Comparison of ENCODE assay signal across 17 mouse cellular contexts in genomic region chr16:38184657-38185269, GRCm38 (mm10).
DNase-seq lines count a peak whose midpoint lies in the region; ATAC-seq and TF ChIP-seq lines count a peak whose summit lies in the region.
"Had no signal": no experiment of that assay in that cellular context is flagged by ENCODE, and none has a peak within 500 bp of the region (broad histone marks: within the 10 kb centered on the region; RNA-seq: fewer than 3 reads in every experiment).

No protein-coding gene starts in this region.

- H3K27ac ChIP-seq in gastrocnemius, adult 2 months: peak overlapping the region; percentile 41
- no peak overlapping the region for H3K27ac ChIP-seq in midbrain, postnatal 0 days (ENCODE audit: low read depth, low read length)
- H3K27ac ChIP-seq: forebrain, embryonic 15.5 days; hindbrain, embryonic 15.5 days; kidney, postnatal 0 days; midbrain, embryonic 15.5 days; neural tube, embryonic 13.5 days had no signal

- no peak overlapping the region for H3K4me2 ChIP-seq in midbrain, postnatal 0 days (ENCODE audit: low read depth, low read length, poor library complexity, severe bottlenecking)
- H3K4me2 ChIP-seq: forebrain, embryonic 15.5 days; hindbrain, embryonic 15.5 days; midbrain, embryonic 15.5 days; neural tube, embryonic 13.5 days had no signal

- H3K4me3 ChIP-seq in gastrocnemius, adult 2 months: no peak overlapping the region
- H3K4me3 ChIP-seq in midbrain, postnatal 0 days (ENCODE audit: low read depth, low read length): no peak overlapping the region
- H3K4me3 ChIP-seq: forebrain, embryonic 15.5 days; hindbrain, embryonic 15.5 days; midbrain, embryonic 15.5 days; neural tube, embryonic 13.5 days had no signal

- no peaks in the 10 kb centered on the region for H3K9me3 ChIP-seq in midbrain, postnatal 0 days (ENCODE audit: low read length)
- H3K9me3 ChIP-seq: forebrain, embryonic 15.5 days; hindbrain, embryonic 15.5 days; midbrain, embryonic 15.5 days; neural tube, embryonic 13.5 days had no signal

- no peak for DNase-seq in gastrocnemius, adult 2 months
- no peak for DNase-seq in gastrocnemius, postnatal 10 days
- DNase-seq in urinary bladder, adult 18-20 months (ENCODE audit: low spot score in 2 of 2): peak; percentile 45 to 67
- no peak for DNase-seq in urinary bladder, postnatal 10 days (ENCODE audit: low spot score)
- DNase-seq in lung, postnatal 36 days: peak; percentile 60
- no peak for DNase-seq in right cerebral cortex, adult 18-20 months
- no peak for DNase-seq in midbrain, postnatal 0 days (ENCODE audit: low spot score)
- DNase-seq: cerebellum, adult 2 months; left cerebral cortex, postnatal 4 days; spleen, adult 18-20 months; thymus, adult 18-20 months had no signal

- TF ChIP-seq CTCF in gastrocnemius, adult 2 months (IDR thresholded peaks at IDR 0.05): no peak
- TF ChIP-seq CTCF in midbrain, postnatal 0 days (IDR thresholded peaks at IDR 0.05): no peak

- no peak for ATAC-seq in cerebellum, adult (ENCODE audit: insufficient number of reproducible peaks, low FRiP score, low TSS enrichment)
- ATAC-seq in midbrain, postnatal 0 days (ENCODE audit: low FRiP score): no peak
- ATAC-seq: forebrain, embryonic 15.5 days; midbrain, embryonic 15.5 days had no signal

- H3K27me3 ChIP-seq in midbrain, postnatal 0 days (ENCODE audit: insufficient read depth, low read length): no peaks in the 10 kb centered on the region
- H3K27me3 ChIP-seq: forebrain, embryonic 15.5 days; hindbrain, embryonic 15.5 days; midbrain, embryonic 15.5 days; neural tube, embryonic 13.5 days had no signal

- intact Hi-C loops in gastrocnemius, adult 2 months (cut with DNase I): no loop called here

- H3K4me1 ChIP-seq in midbrain, postnatal 0 days (ENCODE audit: insufficient read depth, low read length): no peaks in the 10 kb centered on the region
- H3K4me1 ChIP-seq: forebrain, embryonic 15.5 days had no signal

- H3K36me3 ChIP-seq in midbrain, postnatal 0 days (ENCODE audit: insufficient read depth, low read length): peaks cover 2% of the 10 kb centered on the region; the same call in 1 of the 2 replicates
- H3K36me3 ChIP-seq: midbrain, embryonic 15.5 days had no signal

- 86% methylated on average over 8 of the region's 8 CpGs for WGBS in midbrain, postnatal 0 days

- H3K9ac ChIP-seq in midbrain, postnatal 0 days (replicated peaks; ENCODE audit: low read length, poor library complexity, severe bottlenecking): no peak overlapping the region
- H3K9ac ChIP-seq: forebrain, embryonic 15.5 days; hindbrain, embryonic 15.5 days; midbrain, embryonic 15.5 days; neural tube, embryonic 13.5 days had no signal

Comparison
In these comparisons a context has a peak if more than half of its experiments do, and no peak if none do; other contexts are left out.
1. DNase-seq: peak in urinary bladder, adult 18-20 months (2 of 2) and lung, postnatal 36 days (single experiment); none in gastrocnemius, adult 2 months (single experiment), gastrocnemius, postnatal 10 days (single experiment), urinary bladder, postnatal 10 days (single experiment), right cerebral cortex, adult 18-20 months (single experiment) and midbrain, postnatal 0 days (single experiment).